Mouse (Mus musculus) lung, adult 18-20 months (tissue): ENCODE measurements around the gene Olfr812.
"Not testable (repeated sequence)": the region's sequence is repeated elsewhere in the genome, so short reads cannot be mapped to it uniquely, and the experiment has no call there.

Experiments
- DNase-seq, 2 experiments: peaks; one replicate each; pipeline ENCODE4 v3.0.0; 2022; ENCODE audit warnings: mixed read lengths in 2 of 2

Gene Olfr812

DNA sequence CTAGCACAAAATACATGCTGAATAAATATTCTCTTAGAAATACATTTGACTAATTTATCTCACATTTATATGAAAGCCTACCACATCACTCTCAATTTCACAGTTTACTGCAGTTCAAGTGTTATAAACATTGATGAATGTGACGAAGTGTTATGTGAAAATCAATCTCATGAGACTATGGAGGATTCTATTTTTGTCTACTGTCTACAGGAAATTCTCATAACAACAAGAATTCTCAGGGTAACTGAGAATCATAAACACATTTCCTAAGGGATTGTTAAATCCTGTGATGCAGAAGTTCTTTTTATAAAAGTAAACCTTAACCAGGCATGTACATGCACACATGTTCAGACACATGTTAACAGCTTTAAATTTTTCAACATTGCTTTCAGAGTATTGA lies at the start of gene Olfr812:
Gene Olfr812, minus strand, starts transcription at position 101 of the 400 bp plus-strand sequence.
- DNase-seq: no peak

DNA sequence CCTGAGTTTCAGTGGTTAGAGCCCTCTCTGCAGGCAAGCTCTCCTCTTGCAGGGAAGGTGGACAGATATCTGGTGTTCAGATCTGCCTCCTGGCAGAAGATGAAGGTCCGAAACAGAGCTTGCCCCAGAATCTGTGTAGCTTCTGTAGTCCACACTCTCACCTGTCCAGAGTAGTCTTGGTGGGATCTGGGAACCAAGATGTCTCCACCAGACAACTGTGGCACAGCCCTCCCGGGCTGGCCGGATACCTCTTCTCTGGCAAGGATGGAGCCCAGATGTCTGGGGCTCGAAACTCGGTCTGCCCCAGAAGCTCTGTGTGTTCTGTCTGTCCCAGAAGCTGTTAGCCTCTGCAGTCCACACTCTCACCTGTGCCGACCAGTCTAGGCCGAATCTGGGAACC lies 40.0 kb upstream of the Olfr812 start:
- DNase-seq: no peak

DNA sequence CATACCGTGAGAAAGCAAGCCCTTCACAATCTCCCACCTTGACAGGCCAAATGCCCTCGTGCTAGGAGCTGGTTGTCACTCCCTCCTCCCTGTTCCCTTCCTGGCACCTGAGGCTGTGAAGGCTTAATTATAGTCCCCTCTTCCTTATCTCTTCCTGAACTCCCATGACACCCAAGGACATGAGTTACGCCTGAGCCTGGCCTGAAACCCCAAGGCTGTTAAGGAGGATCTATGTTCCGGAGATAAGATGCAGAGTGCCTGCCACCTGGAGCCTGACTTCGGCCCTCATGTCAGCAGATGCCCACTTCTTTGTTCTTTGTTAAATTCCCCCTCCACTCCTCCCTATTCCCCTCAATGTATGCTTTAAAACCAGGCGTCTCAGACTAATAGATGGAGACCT lies 39.6 kb upstream of the Olfr812 start:
- DNase-seq: not testable (repeated sequence)

DNA sequence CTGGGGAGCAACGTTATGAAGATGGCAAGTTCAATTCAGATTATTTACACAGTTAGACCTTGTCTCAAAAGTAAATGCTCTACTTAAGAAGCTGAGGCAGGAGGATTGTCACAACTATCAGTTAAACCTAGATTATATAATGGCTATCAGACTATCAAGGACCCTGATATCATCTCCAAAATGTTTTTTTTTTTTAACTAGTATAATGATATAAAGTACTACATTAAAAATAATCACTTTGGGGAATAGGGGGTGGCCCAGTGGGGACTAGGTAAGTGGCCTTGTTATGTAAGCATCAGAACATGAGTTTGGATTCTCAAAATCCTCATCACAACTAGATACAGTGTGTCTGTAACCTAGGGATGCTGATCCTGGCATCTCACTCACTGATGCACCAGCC lies 33.9 kb upstream of the Olfr812 start, which contains the start of gene Olfr814:
Gene Olfr814, minus strand, starts transcription at position 101 of the 400 bp plus-strand sequence.
- not testable (repeated sequence) for DNase-seq

DNA sequence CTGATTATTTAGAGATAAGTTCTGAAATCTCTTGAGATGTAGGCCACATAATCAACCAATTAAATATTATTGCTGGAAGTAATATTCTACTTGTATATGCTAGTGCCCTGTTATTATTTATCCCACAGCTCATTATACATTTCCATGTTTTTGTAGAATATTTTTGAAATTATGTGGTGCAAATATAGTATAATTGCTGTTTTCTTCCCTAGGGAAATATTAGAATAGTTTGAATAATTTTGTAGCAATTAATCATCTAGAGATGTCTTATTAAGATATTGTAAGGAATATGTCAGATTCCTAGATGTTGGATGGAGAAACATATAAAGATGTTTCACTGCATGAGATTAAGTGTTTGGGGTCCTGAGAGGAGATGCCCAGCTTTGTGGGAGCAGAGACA lies 9.2 kb upstream of the Olfr812 start, which contains the start of gene Olfr813:
Gene Olfr813, plus strand, starts transcription at position 301 of the 400 bp plus-strand sequence.
- no peak for DNase-seq

DNA sequence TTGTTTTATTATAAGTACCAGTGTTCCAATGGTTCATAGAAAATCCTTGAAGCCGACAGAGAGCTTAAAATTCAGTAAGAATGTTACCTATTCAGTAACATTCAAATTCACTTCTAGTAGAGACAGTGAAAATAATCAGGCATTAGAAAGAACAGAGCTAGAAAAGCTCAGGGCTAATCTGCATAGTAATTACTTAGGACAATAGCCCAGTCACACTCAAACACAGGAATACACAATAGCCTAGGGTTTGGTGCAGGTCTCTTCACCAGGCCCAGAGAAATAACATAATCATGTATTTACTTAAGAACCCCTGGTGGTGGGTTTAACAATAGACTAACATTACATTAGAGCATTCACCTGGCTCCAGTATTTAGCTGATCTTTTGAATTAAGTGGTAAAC lies 1.4 kb upstream of the Olfr812 start:
- DNase-seq: no peak

DNA sequence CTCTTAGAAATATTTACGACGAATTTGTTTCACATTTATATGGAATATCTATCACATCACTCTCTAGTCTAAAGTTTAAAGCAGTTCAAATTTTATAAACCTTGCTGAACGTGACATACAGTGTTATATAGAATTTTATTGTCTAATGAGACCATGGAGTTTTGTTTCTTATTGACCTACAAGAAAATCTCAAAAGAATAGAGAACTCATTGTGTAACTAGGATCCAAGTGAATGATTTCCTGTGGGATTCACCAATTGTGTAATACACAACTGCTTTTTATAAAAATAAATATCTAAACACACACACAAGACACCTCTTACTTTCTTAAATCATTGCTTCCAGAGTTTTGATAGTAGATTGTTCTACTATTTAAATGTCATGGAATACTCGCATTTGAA lies 41.6 kb downstream of the Olfr812 start, which contains the start of gene Olfr811:
Gene Olfr811, minus strand, starts transcription at position 101 of the 400 bp plus-strand sequence.
- no peak for DNase-seq

DNA sequence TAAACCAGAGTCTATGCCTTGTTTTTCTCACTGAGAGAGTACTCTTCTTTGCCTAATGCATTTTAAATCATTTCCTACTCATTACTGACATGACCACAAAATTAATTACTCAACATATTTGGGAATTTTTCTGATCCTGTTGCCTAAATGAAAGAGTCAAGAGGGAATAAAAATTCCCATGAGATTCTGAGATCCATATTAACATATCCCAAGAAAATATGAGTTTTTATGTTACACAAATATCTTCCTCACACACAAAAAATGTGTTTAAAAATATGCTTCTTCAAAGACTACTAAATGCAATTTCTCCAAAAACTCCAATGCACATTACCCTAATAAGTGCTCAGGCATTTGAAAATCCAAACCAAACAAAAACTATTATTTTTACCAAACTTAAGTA lies 51.1 kb downstream of the Olfr812 start, which contains the start of gene Olfr810:
Gene Olfr810, minus strand, starts transcription at position 101 of the 400 bp plus-strand sequence.
- DNase-seq: no peak
